Mouse (Mus musculus): Measurements from ENCODE around the gene Olfr1373. TPM values are rescaled to one million over a fixed set of nuclear protein-coding genes. Genes with fewer than 3 reads are reported as not detected.
"Not testable (repeated sequence)": the region's sequence is repeated elsewhere in the genome, so short reads cannot be mapped to it uniquely, and the experiment has no call there.

The Olfr1373 gene
- not detected for total RNA-seq (2021)

DNA sequence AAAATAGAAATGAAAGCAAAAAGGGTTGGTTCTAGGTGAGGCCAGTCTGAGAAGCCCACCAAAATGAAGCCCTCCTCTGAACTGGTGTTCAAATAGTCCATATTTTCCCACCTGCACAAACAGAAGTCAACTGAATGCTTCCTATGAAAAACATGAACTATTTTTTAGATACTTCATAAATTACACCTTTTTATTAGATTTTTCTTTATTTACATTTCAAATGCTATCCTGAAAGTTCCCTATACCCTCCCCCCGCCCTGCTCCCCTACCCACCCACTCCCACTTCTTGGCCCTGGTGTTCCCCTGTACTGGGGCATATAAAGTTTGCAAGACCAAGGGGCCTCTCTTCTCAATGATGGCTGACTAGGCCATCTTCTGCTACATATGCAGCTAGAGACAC lies at the start of gene Olfr1373:
Gene Olfr1373, minus strand, starts transcription at position 101 of the 400 bp plus-strand sequence.
- DNase-seq: not testable (repeated sequence)

DNA sequence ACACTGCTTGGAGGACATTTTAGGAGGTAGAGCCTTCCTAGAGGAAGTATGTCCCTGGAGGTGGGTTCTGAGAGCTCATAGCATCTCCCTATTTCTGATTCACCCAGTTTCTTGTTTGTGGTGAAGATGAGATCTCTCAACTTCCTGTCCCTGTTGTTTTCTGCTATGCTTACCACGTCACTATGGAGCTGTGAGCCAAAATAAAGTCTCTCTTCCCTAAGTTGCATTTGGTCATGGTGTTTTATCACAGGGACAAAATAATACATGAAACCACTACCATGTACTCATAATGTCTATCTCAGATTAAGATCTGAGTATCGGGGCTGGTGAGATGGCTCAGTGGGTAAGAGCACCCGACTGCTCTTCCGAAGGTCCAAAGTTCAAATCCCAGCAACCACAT lies 35.3 kb upstream of the Olfr1373 start:
- not testable (repeated sequence) for DNase-seq

DNA sequence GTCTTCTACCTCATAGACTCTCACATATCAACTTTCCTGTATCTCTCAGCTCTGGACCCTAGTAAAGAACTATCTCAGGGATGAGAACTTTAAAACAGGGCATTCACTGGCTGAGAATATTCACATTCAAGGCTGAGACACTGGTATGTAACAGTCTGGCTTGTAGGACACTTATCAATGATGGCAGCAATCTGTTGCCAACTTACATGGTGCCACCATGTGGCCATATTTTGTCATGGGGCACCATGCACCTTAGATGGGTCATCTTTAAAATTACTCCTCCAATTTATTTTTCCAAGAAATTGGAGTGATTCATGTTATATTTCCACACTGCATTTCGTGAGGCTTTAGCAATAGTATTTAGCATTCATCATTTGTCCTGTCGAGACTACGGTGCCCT lies 34.6 kb upstream of the Olfr1373 start:
- not testable (repeated sequence) for DNase-seq

DNA sequence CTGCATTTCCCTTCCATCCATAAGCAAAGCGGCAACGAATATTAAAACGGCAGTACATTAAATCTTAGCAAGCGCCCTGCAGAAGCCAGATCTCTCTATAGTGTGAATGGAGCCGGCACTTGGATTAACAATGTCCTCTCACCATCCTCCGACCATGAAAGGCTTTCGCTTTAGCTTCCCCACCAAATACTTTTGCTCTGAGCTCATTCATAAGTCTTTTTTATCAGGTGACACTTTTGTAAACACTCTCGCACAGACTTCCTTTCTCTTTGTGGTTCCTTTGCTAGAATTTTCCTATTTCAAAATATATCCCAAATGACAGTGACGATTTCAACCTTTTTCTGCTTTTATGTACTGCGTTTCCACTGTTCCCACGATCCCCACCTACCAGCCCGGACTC lies 23.1 kb upstream of the Olfr1373 start:
- DNase-seq: no peak

DNA sequence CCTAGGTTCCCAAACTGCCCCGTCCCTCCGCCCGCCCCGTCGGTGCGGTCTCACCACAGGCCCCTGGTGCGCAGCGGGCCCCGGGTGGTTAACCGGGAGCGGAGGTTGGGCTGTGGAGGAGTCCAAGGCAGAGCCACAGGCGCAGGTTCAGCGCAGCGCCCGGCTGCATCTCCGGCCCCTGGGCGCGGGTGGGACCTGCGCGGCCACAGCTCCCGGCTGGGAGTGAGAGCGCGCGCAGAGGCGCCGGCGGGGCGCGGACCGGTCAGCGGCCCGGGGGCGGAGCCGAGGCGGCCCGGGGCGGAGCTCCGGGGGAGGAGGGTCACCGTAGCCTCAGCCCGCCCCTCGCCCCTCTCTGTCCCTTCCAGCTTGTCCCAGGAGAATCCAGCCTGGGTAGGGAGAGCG lies 22.6 kb upstream of the Olfr1373 start:
- not testable (repeated sequence) for DNase-seq

DNA sequence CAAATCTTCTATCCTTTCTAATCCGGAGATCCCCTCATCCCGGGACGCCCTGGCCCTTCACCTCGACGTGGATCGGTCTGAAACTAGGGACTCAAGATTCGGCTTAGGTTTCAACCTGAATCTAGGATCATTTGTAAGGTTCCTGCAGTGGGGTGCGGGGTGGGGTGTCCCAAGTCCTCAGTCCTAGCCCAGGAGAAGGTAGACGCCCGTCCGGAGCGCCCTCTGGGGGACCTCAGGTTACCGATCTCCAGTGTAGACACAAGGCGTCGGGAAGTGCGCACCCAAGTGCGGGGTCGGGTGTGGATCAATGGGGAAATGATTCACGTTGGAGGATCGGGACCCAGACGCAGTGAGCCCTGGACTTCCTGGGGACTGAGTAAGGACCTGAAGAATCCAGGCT lies 21.8 kb upstream of the Olfr1373 start:
- no peak for DNase-seq

DNA sequence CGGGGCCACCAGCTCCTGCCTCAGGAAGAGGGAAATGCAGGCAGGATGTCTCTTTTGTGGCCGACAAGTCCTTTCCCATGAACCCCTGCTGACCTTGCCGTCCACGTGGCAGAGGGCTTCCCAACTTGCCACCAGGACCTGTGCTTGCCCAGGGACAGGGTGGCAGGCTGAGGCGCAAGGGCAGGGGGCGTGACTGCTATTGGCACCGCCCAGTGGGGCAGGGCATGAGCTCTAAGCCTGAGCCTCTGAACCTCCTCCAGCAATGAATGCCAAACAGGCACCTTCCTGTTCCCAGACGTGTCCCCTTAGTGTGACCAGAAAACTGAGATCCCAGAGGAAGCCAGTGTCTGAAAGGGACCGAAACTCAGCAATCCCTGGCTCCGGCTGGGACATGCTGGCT lies 18.6 kb upstream of the Olfr1373 start:
- no peak for DNase-seq

DNA sequence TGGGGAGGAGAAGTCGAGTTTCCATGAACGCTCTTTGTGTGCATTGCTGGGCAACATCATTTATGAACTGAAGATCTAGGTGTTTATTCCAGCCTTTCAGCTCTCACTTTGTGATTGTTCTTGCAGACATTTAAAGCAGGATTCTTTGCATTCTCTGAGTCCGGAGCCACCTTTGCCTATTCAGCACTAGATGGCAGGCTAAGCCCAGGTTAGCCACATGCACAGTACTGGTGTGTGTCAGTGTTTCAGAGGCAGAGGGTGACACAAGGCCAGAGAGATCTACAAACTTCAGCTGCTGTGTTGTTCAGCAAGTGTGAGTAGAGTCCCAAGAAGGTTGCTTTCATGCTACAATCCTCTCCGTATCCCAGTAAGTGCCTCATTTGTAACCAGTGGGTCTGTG lies 1.7 kb downstream of the Olfr1373 start:
- peak; percentile 33 to 50 for DNase-seq

DNA sequence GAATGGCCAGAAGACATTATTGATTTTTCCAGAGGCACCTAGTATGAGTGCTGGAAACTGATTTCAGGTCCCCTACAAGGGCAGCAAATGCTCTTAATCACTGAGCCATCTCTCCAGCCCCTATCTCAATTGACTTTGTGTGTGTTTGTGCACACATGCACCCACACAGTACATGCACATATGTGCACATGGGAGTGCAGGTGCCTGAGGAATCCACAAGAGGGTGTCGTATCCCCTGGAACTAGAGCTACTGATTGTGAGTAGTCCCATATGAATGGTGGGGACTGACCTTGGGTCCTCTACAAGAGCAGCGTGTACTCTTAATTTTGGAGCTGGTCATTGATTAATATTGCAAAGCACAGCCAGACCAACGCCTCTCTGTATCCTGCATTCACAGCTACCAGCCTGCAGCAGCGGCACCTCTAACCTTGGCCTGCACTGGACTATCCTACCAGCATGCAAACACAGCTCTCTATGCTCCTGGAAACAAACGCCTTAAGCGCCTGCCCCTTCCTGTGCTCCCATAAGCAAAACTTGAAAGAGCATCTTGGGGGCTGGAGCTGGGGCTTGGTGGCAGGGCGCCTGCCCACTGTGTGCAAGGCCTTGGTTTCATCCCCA lies 14.8 kb downstream of the Olfr1373 start:
- no peak for DNase-seq

DNA sequence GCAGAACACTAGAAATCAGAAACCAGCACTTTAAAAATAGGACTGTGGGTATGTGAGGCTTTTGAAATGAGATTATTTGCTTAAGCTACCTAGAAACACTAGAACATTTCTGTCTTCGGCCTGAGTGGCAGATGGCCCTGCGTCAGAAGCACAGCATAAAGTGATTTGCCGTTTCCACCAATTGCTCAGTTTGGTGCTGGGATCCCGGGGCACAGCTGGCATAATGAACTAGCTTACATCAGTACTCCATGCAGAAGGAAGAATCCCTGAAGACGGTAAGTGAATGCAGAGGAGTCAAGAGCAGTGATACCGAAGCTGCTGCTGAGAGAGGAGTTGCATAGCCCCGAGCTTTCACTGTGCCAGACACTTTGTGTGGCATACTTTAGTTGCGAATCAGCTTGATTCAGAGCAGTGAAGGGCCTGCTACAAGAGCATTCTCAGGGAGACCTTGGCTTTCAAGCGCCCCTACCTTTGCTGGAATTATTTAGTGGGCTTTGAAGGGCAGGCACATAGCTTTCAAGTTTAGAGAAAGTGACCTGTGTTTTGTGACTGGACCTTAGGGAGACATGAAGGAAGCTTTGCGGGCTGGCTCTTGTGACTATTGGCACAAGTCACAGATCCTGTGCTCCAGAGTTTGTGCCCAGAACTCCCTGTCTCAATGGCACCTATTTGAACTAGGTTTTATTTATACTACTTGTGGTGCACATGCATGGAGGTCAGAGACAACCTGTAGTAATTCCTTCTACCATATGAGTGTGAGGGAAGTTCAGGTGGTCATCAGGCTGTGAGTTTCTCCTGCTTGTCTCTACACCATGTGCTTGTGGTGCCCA lies 15.5 kb downstream of the Olfr1373 start:
- DNase-seq: peak; percentile 44 to 51

DNA sequence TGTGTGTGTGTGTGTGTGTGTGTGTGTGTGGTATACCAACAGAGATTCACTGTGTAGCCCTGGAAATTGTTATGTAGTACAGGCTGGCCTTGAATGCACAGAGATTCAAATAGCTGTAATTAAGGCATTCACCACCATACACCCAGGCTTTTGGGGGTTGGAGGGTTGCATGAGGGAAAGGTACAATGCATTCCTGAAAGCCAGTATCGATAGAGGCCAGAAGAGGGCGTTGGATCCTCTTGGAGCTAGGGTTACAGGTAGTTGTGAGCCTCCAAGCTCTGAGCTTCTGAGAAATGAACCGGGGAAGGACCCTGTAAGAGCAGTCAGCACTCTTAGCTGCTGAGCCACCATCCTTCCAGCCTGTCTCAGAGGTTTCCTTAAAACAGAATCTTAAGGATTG lies 16.2 kb downstream of the Olfr1373 start:
- DNase-seq: no peak

DNA sequence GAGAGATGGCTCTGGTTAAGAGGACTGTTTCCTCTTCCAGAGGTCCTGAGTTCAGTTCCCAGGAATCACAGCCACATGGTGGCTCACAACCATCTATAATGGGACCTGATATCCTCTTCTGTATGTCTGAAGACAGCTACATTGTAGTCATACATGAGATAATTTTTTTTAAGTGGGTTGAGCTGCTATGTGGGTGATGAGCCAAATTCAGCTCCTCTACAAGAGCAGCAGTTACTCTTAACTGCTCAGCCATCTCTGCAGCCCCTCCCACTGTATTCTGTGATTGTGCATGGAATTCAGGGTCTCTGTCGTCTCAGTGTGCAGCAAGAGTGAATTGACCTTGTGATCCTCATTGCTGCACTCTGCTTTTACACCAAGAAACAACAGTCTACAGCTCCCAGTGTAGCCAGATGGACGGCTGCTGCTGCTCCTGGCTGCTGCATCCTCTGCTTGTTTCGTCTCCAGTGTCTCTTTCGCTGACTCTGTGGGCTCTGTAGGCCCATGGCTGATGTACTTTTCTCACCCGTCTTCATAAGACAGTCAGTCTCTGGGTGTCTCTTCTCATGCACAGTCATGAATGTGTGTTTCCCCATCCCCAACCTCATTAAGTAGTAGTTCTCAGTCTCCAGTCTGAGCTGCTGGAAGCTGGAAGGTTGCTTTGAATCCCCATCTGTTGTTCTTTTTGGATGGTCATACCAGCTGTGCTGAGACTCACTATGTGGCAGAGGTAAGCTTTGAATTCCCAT lies 16.8 kb downstream of the Olfr1373 start:
- peak in 1 of 2 experiments; percentile 7 for DNase-seq

DNA sequence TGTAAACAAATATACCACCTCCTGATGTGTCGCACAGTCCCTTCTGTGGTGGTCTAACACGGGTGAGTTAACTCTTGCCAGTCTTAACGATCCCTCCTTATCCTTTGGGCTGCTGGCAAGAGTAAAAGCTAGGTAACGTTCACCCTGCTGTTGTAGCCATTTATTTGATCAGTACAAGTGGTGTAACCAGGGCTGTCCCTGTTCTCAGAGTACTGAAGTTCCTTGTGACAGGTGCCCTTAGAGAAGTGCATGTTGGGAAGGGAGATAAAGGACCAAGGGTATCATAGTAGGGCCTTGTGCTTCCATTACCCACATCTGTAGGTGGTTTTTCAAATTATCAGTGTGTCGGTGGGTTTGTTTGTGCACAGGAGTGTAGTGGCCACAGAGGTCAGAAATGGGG lies 17.6 kb downstream of the Olfr1373 start:
- DNase-seq: no peak

DNA sequence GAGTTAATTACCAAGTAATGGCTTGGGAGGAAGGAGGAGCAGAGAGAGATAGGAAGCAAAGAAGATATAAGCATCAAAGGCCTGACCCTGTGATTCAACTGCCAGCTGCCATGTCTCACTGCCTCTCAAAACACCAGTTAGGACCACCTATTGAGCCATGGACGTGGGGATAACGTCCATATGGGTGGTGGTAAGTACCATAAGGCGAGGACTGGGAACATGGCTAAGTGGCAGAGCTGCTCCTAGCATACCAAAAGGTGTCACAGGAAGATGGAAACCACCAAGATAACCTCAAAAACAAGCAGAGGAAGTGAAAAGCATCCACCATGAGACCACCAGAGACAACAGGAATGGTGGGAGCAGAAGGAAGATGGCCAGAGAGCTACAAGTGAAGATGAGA lies 18.2 kb downstream of the Olfr1373 start:
- no peak for DNase-seq

DNA sequence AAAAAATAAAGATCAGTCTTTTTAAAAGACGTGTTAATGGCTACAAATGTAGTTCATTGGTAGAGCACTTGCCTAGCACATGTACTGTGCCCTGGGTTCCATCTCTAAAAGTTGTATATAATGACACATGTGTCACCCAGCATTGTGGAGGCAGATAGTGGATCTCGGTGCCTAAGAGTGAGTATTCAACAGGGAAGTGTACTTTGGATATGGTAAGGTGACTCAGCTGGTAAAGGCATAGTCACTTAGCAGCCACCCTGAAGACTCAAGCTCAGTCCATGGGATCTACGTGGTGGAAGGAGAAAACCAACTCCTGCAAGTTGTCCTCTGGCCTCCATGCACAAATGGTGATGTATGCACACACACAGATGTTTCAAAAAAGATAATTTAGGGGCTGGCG lies 20.9 kb downstream of the Olfr1373 start:
- no peak for DNase-seq

DNA sequence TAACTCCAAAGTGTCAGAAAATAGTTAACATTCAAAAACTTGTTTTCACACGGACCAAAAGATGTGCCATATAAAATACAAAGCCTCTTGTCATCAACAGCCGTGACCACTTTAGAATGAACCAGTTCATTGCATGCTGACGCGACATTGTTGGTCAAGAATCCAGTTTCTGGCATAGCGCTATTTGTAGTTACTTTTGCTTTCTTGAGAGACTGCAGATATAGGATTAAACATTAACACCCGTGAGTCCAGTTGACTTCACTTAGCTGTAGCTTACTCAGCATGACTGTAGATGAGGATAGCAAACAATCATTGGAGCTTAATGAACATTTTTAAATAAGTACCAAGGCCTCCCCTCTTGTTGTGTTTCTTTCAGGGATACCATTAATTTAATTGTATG lies 23.3 kb downstream of the Olfr1373 start:
- no peak for DNase-seq

DNA sequence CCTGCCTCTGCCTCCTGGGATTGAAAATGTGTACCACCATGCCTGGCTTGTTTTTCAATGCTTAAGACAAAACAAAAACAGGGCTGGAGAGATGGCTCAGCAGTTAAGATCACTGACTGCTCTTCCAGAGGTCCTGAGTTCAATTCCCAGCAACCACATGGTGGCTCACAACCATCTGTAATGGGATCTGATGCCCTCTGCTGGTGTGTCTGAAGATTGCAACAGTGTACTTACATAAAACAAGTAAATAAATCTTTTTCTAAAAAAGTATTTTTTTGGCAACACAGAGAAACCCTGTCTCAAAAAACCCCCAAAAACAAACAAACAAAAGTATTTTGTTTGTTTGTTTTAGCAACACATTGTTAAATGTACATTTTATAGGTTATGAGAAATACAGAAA lies 24.9 kb downstream of the Olfr1373 start:
- not testable (repeated sequence) for DNase-seq

DNA sequence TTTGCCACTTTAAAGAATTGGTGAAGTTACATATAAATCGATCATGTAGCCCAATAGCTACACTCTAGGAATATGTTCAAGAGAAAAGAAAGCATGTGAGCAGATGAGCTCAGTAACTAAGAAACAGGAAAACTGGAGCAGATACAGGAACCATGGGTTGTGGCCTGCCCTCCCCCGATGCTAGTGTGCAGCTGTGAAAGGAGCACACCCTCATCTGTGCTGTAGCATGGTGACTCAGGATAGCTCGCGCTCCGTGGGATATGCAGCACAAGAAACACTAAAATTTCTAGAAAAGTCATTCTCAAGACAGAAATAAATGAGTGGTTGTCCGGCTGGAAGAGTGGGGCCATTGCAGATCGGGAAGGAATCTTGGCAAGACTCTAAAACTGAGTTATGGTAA lies 28.2 kb downstream of the Olfr1373 start:
- no peak for DNase-seq

DNA sequence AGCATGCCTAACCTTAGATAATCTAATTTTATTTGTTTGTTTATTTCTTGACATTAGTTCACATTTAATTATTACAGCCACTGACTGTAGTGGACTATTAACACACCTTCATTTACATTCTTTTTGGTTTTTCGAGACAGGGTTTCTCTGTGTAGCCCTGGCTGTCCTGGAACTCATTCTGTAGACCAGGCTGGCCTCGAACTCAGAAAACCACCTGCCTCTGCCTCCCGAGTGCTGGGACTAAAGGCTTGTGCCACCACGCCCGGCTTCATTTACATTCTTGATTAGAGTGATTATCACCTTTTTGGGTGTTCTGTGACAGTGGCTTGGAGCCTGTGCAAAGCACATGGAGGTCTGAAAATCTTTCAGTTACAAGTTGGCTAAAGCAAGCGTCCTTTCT lies 29.2 kb downstream of the Olfr1373 start:
- not testable (repeated sequence) for DNase-seq

DNA sequence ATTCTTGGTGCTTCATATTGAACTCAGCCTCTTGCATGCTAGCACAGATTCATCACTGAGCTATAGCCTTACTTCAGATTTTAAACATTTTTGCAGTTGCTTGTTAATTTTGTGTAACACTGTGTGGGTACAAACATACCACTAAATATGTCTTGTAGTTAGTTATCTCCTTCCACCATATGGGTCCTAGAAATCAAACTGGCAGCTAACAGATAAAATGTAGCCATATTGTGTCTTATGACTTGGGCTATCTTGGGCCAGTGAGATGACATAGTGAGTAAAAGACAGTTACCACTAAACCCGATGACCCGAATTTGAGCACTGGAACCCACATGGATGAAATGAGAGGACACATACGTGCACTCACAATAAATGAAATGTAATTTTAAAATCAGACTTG lies 29.8 kb downstream of the Olfr1373 start:
- no peak for DNase-seq

DNA sequence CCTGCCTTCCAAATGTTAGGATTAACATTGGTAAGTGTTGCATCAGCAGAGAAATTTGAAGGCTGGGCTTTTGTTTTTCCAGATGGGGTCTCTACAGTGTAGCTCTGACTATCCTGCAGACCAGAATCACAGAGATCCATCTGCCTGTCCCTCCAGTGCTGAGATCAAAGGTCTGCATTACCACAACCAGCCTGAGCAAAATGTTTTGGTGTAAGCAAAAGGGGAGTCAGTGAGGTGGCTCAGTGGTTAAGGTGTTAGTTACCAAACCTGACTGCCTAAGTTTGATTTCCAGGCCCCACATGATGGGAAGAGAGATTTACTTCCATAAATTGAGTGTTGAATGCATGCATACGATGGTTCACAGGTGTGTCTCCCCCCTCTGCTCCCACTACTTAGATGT lies 35.9 kb downstream of the Olfr1373 start:
- DNase-seq: no peak

DNA sequence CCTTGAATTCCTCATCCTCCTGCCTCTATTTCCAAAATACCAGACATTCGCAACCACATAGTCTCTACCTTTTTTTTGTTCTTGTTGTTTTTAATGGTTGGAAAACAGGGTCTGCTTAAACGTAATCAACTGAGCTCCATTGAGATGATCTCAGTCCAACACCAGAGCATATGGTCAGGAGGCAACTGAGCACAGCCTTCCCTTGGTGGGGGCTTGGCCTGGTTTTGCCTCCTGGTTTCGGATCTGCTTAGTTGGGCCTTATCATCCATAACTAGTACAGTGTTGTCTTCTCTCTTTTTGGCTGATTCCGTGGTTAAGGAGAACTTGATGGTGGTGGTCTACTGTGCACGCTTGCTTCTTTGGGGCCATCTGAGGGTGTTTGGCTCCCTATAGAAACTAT lies 36.5 kb downstream of the Olfr1373 start:
- DNase-seq: no peak

DNA sequence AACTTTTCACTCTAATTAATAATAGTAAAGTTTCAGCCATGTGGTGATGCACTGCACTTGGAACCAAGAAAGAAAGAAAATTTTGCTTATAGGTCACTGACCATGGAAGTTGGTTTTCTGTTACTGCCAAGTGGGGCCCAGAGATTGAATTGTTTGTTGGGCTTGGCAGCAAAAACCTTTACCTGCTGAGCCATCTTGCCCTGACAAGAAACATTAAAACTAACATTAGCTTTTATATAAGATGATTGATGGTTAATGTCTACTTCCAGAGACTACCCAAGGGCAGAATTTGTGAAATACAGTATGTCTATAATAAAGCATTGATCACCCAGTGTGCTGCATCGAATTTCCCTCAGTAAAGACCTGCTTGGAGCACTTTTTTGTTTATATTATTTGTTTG lies 38.9 kb downstream of the Olfr1373 start:
- DNase-seq: no peak

DNA sequence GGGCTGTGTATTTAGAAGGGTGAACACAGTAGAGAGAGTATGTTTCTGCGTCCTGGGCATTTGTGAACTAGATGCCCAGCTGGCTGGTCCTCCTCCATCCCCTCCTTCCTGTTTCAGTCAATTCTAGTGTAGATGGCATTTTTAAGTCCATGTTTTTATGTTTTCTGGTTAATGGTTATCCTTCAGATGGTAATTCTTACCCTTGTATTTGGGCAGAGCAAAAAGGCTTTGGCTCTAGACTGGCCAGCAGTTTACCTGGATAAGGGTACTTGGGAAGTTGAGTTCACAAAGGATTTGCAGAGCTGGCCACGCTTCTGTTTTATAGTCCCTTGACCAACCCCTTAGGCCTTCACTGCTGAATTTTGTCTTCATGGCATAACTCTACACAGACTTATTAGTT lies 39.3 kb downstream of the Olfr1373 start:
- DNase-seq: no peak

Measured in layer of hippocampus, postnatal 36 days (tissue).